Mouse (Mus musculus) stomach, postnatal 0 days (tissue): ENCODE results near the gene Hist2h4.

Source experiments
- CTCF ChIP-seq: IDR thresholded peaks from 2 replicates; pipeline ENCODE4 v1.5.1; 2016; ENCODE audit warnings: antibody characterized with exemption, low read depth, mild to moderate bottlenecking, moderate library complexity
- EP300 ChIP-seq: optimal IDR thresholded peaks from 2 replicates; pipeline ENCODE3; 2016; ENCODE audit warnings: antibody characterized with exemption

- TF ChIP-seq CTCF (no peak), EP300 (no peak)
These were observed 27.3 kb downstream of the Hist2h4 start for GRCm38 (mm10) chr3:96235836-96236235.
